Mouse (Mus musculus) MEL (cell line): ENCODE measurements around the gene Hsf4. TPM values are rescaled to one million over a fixed set of nuclear protein-coding genes. Genes with fewer than 3 reads are reported as not detected.

ENCODE experiments used
- DNase-seq: peaks from one replicate; pipeline ENCODE4 v3.0.0; 2011; ENCODE audit warnings: low read depth, low spot score
- H3K27ac ChIP-seq: 2 replicates; pipeline ENCODE4 v1.5.1; 2012; ENCODE audit warnings: low read depth, mild to moderate bottlenecking, control low read depth, low read length, moderate library complexity; ENCODE audit not compliant: control insufficient read depth
- H3K27me3 ChIP-seq, 2 experiments: fragments of 150-350 bp in 1 of 2; sonication (generic) in 1 of 2; 2 replicates each; pipeline ENCODE4 v1.6.1; 2012; ENCODE audit warnings: low read length in 2 of 2, mild to moderate bottlenecking in 2 of 2, improper control_type of control experiment in 1 of 2, moderate library complexity in 1 of 2; ENCODE audit not compliant: insufficient read depth in 2 of 2, control insufficient read depth in 1 of 2
- H3K36me3 ChIP-seq, 2 experiments: 2 replicates each; pipeline ENCODE4 v1.6.1; 2012 to 2014; ENCODE audit warnings: low read length in 2 of 2, improper control_type of control experiment in 1 of 2, inconsistent platforms in 1 of 2, mild to moderate bottlenecking in 1 of 2; ENCODE audit not compliant: insufficient read depth in 2 of 2, control insufficient read depth in 1 of 2
- H3K4me1 ChIP-seq, 2 experiments: fragments of 150-350 bp in 1 of 2; sonication (generic) in 1 of 2; 2 replicates each; pipeline ENCODE4 v1.6.1; 2012; ENCODE audit warnings: low read length in 2 of 2, improper control_type of control experiment in 1 of 2, mild to moderate bottlenecking in 1 of 2; ENCODE audit not compliant: insufficient read depth in 2 of 2, control insufficient read depth in 1 of 2
- H3K4me3 ChIP-seq, 2 experiments: fragments of 150-350 bp in 1 of 2; sonication (generic) in 1 of 2; 2 replicates each; pipeline ENCODE4 v1.5.1; 2012; ENCODE audit warnings: low read depth in 2 of 2, low read length in 2 of 2, mild to moderate bottlenecking in 2 of 2, moderate library complexity in 2 of 2, control low read depth in 1 of 2, improper control_type of control experiment in 1 of 2; ENCODE audit not compliant: control insufficient read depth in 1 of 2, insufficient read depth in 1 of 2
- H3K79me2 ChIP-seq: 2 replicates; pipeline ENCODE4 v1.6.1; 2012; ENCODE audit warnings: mild to moderate bottlenecking, low read length, moderate library complexity; ENCODE audit not compliant: control insufficient read depth, poor library complexity, insufficient read depth
- H3K9ac ChIP-seq: 2 replicates; pipeline ENCODE4 v1.6.1; 2012; ENCODE audit warnings: low read depth, mild to moderate bottlenecking, control low read depth, low read length, moderate library complexity; ENCODE audit not compliant: control insufficient read depth, poor library complexity, severe bottlenecking
- H3K9me3 ChIP-seq: fragments of 150-350 bp; sonication (generic); replicated peaks from 2 replicates; pipeline ENCODE4 v1.6.1; 2012; ENCODE audit warnings: mild to moderate bottlenecking, low read length, improper control_type of control experiment, moderate library complexity; ENCODE audit not compliant: insufficient read depth
- BHLHE40 ChIP-seq: IDR thresholded peaks from 2 replicates; pipeline ENCODE4 v1.6.1; 2012; ENCODE audit warnings: low read depth, mild to moderate bottlenecking, inconsistent platforms, low read length, improper control_type of control experiment, borderline replicate concordance
- CHD2 ChIP-seq: IDR thresholded peaks from 2 replicates; pipeline ENCODE4 v1.6.1; 2011; ENCODE audit warnings: low read length, improper control_type of control experiment
- E2F4 ChIP-seq: IDR thresholded peaks from 2 replicates; pipeline ENCODE4 v1.6.1; 2011; ENCODE audit warnings: low read depth, low read length, improper control_type of control experiment, borderline replicate concordance
- EP300 ChIP-seq, 2 experiments: IDR thresholded peaks; 2 replicates each; pipeline ENCODE4 v1.6.1; 2011; ENCODE audit warnings: improper control_type of control experiment in 2 of 2, low read length in 2 of 2, low read depth in 1 of 2, mild to moderate bottlenecking in 1 of 2
- ETS1 ChIP-seq: IDR thresholded peaks from 2 replicates; pipeline ENCODE4 v1.6.1; 2012; ENCODE audit warnings: low read depth, mild to moderate bottlenecking, inconsistent platforms, low read length, improper control_type of control experiment, moderate library complexity
- GABPA ChIP-seq: IDR thresholded peaks from 2 replicates; pipeline ENCODE4 v1.6.1; 2012; ENCODE audit warnings: low read depth, mild to moderate bottlenecking, inconsistent platforms, low read length, improper control_type of control experiment, moderate library complexity
- KAT2A ChIP-seq: conservative IDR thresholded peaks from 2 replicates; pipeline ENCODE4 v1.6.1; 2012; ENCODE audit warnings: low read depth, low read length, improper control_type of control experiment, inconsistent platforms
- MAX ChIP-seq: IDR thresholded peaks from 2 replicates; pipeline ENCODE4 v1.6.1; 2011; ENCODE audit warnings: low read length, improper control_type of control experiment
- MAZ ChIP-seq: IDR thresholded peaks from 2 replicates; pipeline ENCODE4 v1.6.1; 2012; ENCODE audit warnings: low read depth, mild to moderate bottlenecking, inconsistent platforms, low read length, improper control_type of control experiment
- MEF2A ChIP-seq: IDR thresholded peaks from 2 replicates; pipeline ENCODE4 v1.6.1; 2014; ENCODE audit warnings: low read depth, mild to moderate bottlenecking, inconsistent platforms, low read length, improper control_type of control experiment; ENCODE audit not compliant: poor library complexity, insufficient replicate concordance, severe bottlenecking; ENCODE audit errors: extremely low read depth
- MYB ChIP-seq: IDR thresholded peaks from 2 replicates; pipeline ENCODE4 v1.6.1; 2011; ENCODE audit warnings: mild to moderate bottlenecking, low read depth, low read length, improper control_type of control experiment
- MYC ChIP-seq: IDR thresholded peaks from 2 replicates; pipeline ENCODE4 v1.6.1; 2011; ENCODE audit warnings: low read depth, mild to moderate bottlenecking, low read length, improper control_type of control experiment, moderate library complexity
- NELFE ChIP-seq: IDR thresholded peaks from 2 replicates; pipeline ENCODE4 v1.6.1; 2011; ENCODE audit warnings: low read depth, low read length, improper control_type of control experiment
- NRF1 ChIP-seq: IDR thresholded peaks from 2 replicates; pipeline ENCODE4 v1.6.1; 2014; ENCODE audit warnings: low read depth, mild to moderate bottlenecking, inconsistent platforms, low read length, improper control_type of control experiment, moderate library complexity; ENCODE audit not compliant: poor library complexity, insufficient read depth, severe bottlenecking
- POLR2A ChIP-seq, 2 experiments: IDR thresholded peaks; 2 replicates each; pipeline ENCODE4 v1.6.1; 2011 to 2012; ENCODE audit warnings: low read length in 2 of 2, mild to moderate bottlenecking in 2 of 2, control low read depth in 1 of 2, improper control_type of control experiment in 1 of 2, low read depth in 1 of 2, moderate library complexity in 1 of 2; ENCODE audit not compliant: control insufficient read depth in 1 of 2, insufficient read depth in 1 of 2, poor library complexity in 1 of 2
- POLR2AphosphoS2 ChIP-seq: IDR thresholded peaks from 2 replicates; pipeline ENCODE4 v1.6.1; 2011; ENCODE audit warnings: low read length, improper control_type of control experiment
- RAD21 ChIP-seq: IDR thresholded peaks from 2 replicates; pipeline ENCODE4 v1.6.1; 2011; ENCODE audit warnings: mild to moderate bottlenecking, low read depth, low read length, improper control_type of control experiment
- SIN3A ChIP-seq: IDR thresholded peaks from 2 replicates; pipeline ENCODE4 v1.6.1; 2012; ENCODE audit warnings: low read length, improper control_type of control experiment, inconsistent platforms
- TAL1 ChIP-seq: IDR thresholded peaks from 2 replicates; pipeline ENCODE4 v1.6.1; 2012; ENCODE audit warnings: mild to moderate bottlenecking, inconsistent platforms, low read length, moderate library complexity, mixed read lengths
- TBP ChIP-seq: IDR thresholded peaks from 2 replicates; pipeline ENCODE4 v1.8.0; 2011; ENCODE audit warnings: low read depth, low read length, improper control_type of control experiment
- UBTF ChIP-seq: IDR thresholded peaks from 2 replicates; pipeline ENCODE4 v1.6.1; 2012; ENCODE audit warnings: low read depth, mild to moderate bottlenecking, inconsistent platforms, low read length, improper control_type of control experiment, moderate library complexity, borderline replicate concordance; ENCODE audit not compliant: insufficient read depth
- USF1 ChIP-seq: IDR thresholded peaks from 2 replicates; pipeline ENCODE4 v1.6.1; 2014; ENCODE audit warnings: low read depth, mild to moderate bottlenecking, inconsistent platforms, low read length, improper control_type of control experiment, moderate library complexity
- USF2 ChIP-seq, 2 experiments: IDR thresholded peaks; 2 replicates each; pipeline ENCODE4 v1.6.1; 2011 to 2012; ENCODE audit warnings: improper control_type of control experiment in 2 of 2, low read length in 2 of 2, borderline replicate concordance in 1 of 2, inconsistent platforms in 1 of 2, low read depth in 1 of 2, mild to moderate bottlenecking in 1 of 2; ENCODE audit not compliant: insufficient read depth in 1 of 2
- ZC3H11A ChIP-seq: IDR thresholded peaks from 2 replicates; pipeline ENCODE4 v1.6.1; 2012; ENCODE audit warnings: low read depth, mild to moderate bottlenecking, inconsistent platforms, low read length, improper control_type of control experiment
- ZKSCAN1 ChIP-seq: IDR thresholded peaks from 2 replicates; pipeline ENCODE4 v1.6.1; 2012; ENCODE audit warnings: low read depth, mild to moderate bottlenecking, inconsistent platforms, low read length, improper control_type of control experiment, moderate library complexity
- ZNF384 ChIP-seq: IDR thresholded peaks from 2 replicates; pipeline ENCODE4 v1.6.1; 2012; ENCODE audit warnings: low read depth, mild to moderate bottlenecking, inconsistent platforms, low read length, improper control_type of control experiment
- polyA plus RNA-seq, 2 experiments: library from polyadenylated mRNA; stranded (reverse) in 1 of 2; unstranded in 1 of 2; fragments of >175 nt in 1 of 2; fragments of >200 nt in 1 of 2; gene quantifications; 2 replicates each; pipeline versions ENCODE4 v1.2.1 to v1.2.4; 2012; ENCODE audit warnings: low replicate concordance in 2 of 2, low read depth in 1 of 2; ENCODE audit not compliant: insufficient read length in 2 of 2, insufficient read depth in 1 of 2, missing spikeins in 1 of 2
- total RNA-seq: library from RNA; depleted of rRNA; stranded (reverse); fragments of 300-350 nt; gene quantifications from 2 replicates; pipeline ENCODE4 v1.2.3, GENCODE M21; 2012

The Hsf4 gene
- total and polyA plus RNA-seq, 3 experiments = 1.7 to 7.1 TPM; not detected in 1

- Histone ChIP-seq H3K9ac (no peak overlapping the region), H3K27me3 (no peaks in the 10 kb centered on the region), H3K4me3 (no peak overlapping the region), H3K79me2 (peaks cover under 1% of the 10 kb centered on the region), H3K9me3 (no peaks in the 10 kb centered on the region), H3K36me3 (peaks cover 10 to 26% of the 10 kb centered on the region in 2 experiments), H3K27ac (no peak overlapping the region), H3K4me1 (peaks cover 0 to 24% of the 10 kb centered on the region in 2 experiments; a peak in 3 of 4 replicates)
- no peak for DNase-seq
- TF ChIP-seq USF2 (IDR thresholded peaks at IDR 0.05; ENCODE audit: borderline replicate concordance in 1 of 2, insufficient read depth in 1 of 2, low read depth in 1 of 2, low read length in 2 of 2) (no peak), RAD21 (no peak), POLR2A (IDR thresholded peaks at IDR 0.05; ENCODE audit: control insufficient read depth in 1 of 2, insufficient read depth in 1 of 2, low read depth in 1 of 2, low read length in 2 of 2, poor library complexity in 1 of 2) (no peak), SIN3A (no peak), MEF2A (no peak), USF1 (no peak), MAZ (no peak), GABPA (no peak), UBTF (no peak), KAT2A (no peak), ZKSCAN1 (no peak), MYC (no peak), TBP (no peak), ZNF384 (no peak), NELFE (no peak), POLR2AphosphoS2 (no peak)
These were observed 36.6 kb downstream of the Hsf4 start for GRCm38 (mm10) chr8:105306146-105306691.

DNA sequence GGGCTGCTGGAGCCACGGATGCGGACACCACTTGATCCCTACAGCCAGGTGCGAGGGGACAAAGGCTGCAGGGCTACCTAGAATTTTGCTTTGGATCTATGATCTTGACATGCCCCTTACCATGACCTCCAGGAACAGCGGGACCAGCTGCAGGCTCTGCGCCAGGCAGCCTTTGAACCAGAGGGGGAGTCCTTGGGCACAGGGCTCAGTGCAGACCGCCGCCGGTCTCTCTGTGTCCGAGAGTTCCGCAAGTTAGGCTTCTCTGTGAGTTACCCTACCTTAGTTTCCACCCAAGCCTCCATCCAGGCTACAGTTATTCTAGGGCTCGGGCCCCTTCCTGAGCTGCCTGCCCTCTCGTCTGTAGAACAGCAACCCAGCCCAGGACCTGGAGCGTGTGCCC lies 38.1 kb downstream of the Hsf4 start:
- Histone ChIP-seq H3K36me3 (peaks cover 3 to 26% of the 10 kb centered on the region in 2 experiments), H3K27me3 (no peaks in the 10 kb centered on the region), H3K79me2 (no peaks in the 10 kb centered on the region), H3K4me3 (no peak overlapping the region), H3K9me3 (no peaks in the 10 kb centered on the region), H3K9ac (no peak overlapping the region), H3K27ac (no peak overlapping the region), H3K4me1 (peaks cover 11 to 31% of the 10 kb centered on the region in 2 experiments)
- DNase-seq = no peak
- TF ChIP-seq EP300 (IDR thresholded peaks at IDR 0.05; ENCODE audit: low read depth in 1 of 2, low read length in 2 of 2) (no peak), TAL1 (no peak), NRF1 (no peak), SIN3A (no peak), TBP (no peak), USF2 (IDR thresholded peaks at IDR 0.05; ENCODE audit: borderline replicate concordance in 1 of 2, insufficient read depth in 1 of 2, low read depth in 1 of 2, low read length in 2 of 2) (no peak), UBTF (no peak), ZNF384 (no peak), E2F4 (no peak), CHD2 (no peak), MAX (no peak), ZC3H11A (no peak), NELFE (no peak), ETS1 (no peak), MYB (no peak), BHLHE40 (no peak), GABPA (no peak), ZKSCAN1 (no peak)
